Mouse (Mus musculus): Measurements from ENCODE around the gene Taco1.

- no peak for TF ChIP-seq POLR2A (IDR thresholded peaks at IDR 0.05; ENCODE audit: borderline replicate concordance, extremely low read depth, low read depth, low read length)
- no peak for TF ChIP-seq CTCF (IDR thresholded peaks at IDR 0.05; ENCODE audit: insufficient read depth, low read length)
These were observed 37.0 kb downstream of the Taco1 start for GRCm38 (mm10) chr11:106102866-106103265.

All from lung, adult 2 months (tissue).